Mouse (Mus musculus) heart, adult 2 months (tissue): ENCODE measurements around the gene Irak3. TPM values are rescaled to one million over a fixed set of nuclear protein-coding genes. Genes with fewer than 3 reads are reported as not detected.

Source experiments
- DNase-seq, 2 experiments: peaks; one replicate each; pipeline ENCODE4 v3.0.0; 2021
- H3K27ac ChIP-seq: fragments of 200-600 bp; 2 replicates; pipeline ENCODE4 v1.8.1; 2022
- H3K27me3 ChIP-seq: fragments of 200-500 bp; 2 replicates; pipeline ENCODE4 v1.6.1; 2012; ENCODE audit warnings: mild to moderate bottlenecking, low read length, inconsistent platforms, mixed read lengths; ENCODE audit not compliant: control insufficient read depth, insufficient read depth
- H3K36me3 ChIP-seq: fragments of 200-500 bp; 2 replicates; pipeline ENCODE4 v1.6.1; 2012; ENCODE audit warnings: low read length, inconsistent platforms; ENCODE audit not compliant: control insufficient read depth, insufficient read depth
- H3K4me1 ChIP-seq: fragments of 200-500 bp; 2 replicates; pipeline ENCODE4 v1.6.1; 2011; ENCODE audit warnings: low read length; ENCODE audit not compliant: control insufficient read depth, insufficient read depth
- H3K4me3 ChIP-seq: fragments of 200-600 bp; 2 replicates; pipeline ENCODE4 v1.8.1; 2022
- H3K79me2 ChIP-seq: fragments of 200-500 bp; replicated peaks from 2 replicates; pipeline ENCODE4 v1.6.1; 2012; ENCODE audit warnings: mild to moderate bottlenecking, inconsistent platforms, low read length, moderate library complexity, mixed read lengths; ENCODE audit not compliant: control insufficient read depth, insufficient read depth
- H3K9ac ChIP-seq: fragments of 200-500 bp; 2 replicates; pipeline ENCODE4 v1.6.1; 2012; ENCODE audit warnings: low read depth, mild to moderate bottlenecking, control low read depth, inconsistent platforms, low read length, mixed read lengths
- CTCF ChIP-seq: fragments of 200-600 bp; IDR thresholded peaks from 2 replicates; pipeline ENCODE4 v1.8.1; 2022; ENCODE audit warnings: antibody characterized with exemption, mild to moderate bottlenecking, moderate library complexity
- EP300 ChIP-seq: fragments of 200-500 bp; IDR thresholded peaks from 2 replicates; pipeline ENCODE4 v1.6.1; 2011; ENCODE audit warnings: low read depth, low read length, control low read depth; ENCODE audit not compliant: insufficient read depth
- POLR2A ChIP-seq: fragments of 200-500 bp; IDR thresholded peaks from 2 replicates; pipeline ENCODE4 v1.6.1; 2011; ENCODE audit warnings: mild to moderate bottlenecking, low read depth, low read length, control low read depth; ENCODE audit not compliant: insufficient read depth
- WGBS: fragments of 180-500 bp; shearing (Covaris S2); methylation state at CpG from one replicate; pipeline ENCODE4 v1.1.7; 2018; 5-methylcytosine and 5-hydroxymethylcytosine counted together
- intact Hi-C: fragments of 180-260 bp; cut with DNase I; formaldehyde crosslinking; loops from one replicate; pipeline ENCODE4 v1.15.1; 2025
- polyA plus RNA-seq: library from polyadenylated mRNA; depleted of rRNA; stranded (reverse); fragments of >200 nt; gene quantifications from 2 replicates; pipeline ENCODE4 v1.2.3, GENCODE M21; 2012
- total RNA-seq, 2 experiments: library from RNA; stranded (reverse); gene quantifications; 2 replicates each; pipeline ENCODE4 v1.2.3; 2021

Irak3 gene
- total and polyA plus RNA-seq, 3 experiments, result 2.6 to 3.7 (median 3.0) TPM

- Histone ChIP-seq H3K4me3 (no peak overlapping the region), H3K27ac (no peak overlapping the region), H3K79me2 (no peaks in the 10 kb centered on the region; the same call in 1 of the 2 replicates), H3K9ac (no peak overlapping the region), H3K36me3 (no peaks in the 10 kb centered on the region), H3K4me1 (peaks cover 6% of the 10 kb centered on the region), H3K27me3 (no peaks in the 10 kb centered on the region)
- TF ChIP-seq EP300 (no peak), POLR2A (no peak), CTCF (no peak)
- no peak for DNase-seq
- WGBS, result 30% methylated on average over 2 of the region's 2 CpGs
- intact Hi-C loops, result no loop called here
Observed at GRCm38 (mm10) chr10:120188513-120188912, 13.4 kb downstream of the Irak3 start.

GRCm38 (mm10) chr10:120183342-120183741, 18.6 kb downstream of the Irak3 start:
- WGBS, result 64% methylated on average over 2 of the region's 2 CpGs
- Histone ChIP-seq H3K4me1 (no peaks in the 10 kb centered on the region), H3K36me3 (no peaks in the 10 kb centered on the region), H3K4me3 (no peak overlapping the region), H3K79me2 (no peaks in the 10 kb centered on the region; the same call in 1 of the 2 replicates), H3K27ac (no peak overlapping the region), H3K9ac (no peak overlapping the region), H3K27me3 (no peaks in the 10 kb centered on the region)
- intact Hi-C loops, result loop anchor here (1.0 kb wide), 1 partner anchor 19 kb away; the partner anchor contains the start of gene Irak3
- no peak for DNase-seq
- TF ChIP-seq CTCF (no peak), EP300 (no peak), POLR2A (no peak)

GRCm38 (mm10) chr10:120182887-120183286, 19.0 kb downstream of the Irak3 start:
- intact Hi-C loops, result loop anchor here (1.0 kb wide), 1 partner anchor 19 kb away; the partner anchor contains the start of gene Irak3
- no peak overlapping the region for H3K9ac ChIP-seq
- no peaks in the 10 kb centered on the region; the same call in 1 of the 2 replicates for H3K79me2 ChIP-seq
- no peak for DNase-seq
- whole genome bisulfite sequencing, result 88% methylated on average over 1 of the region's 1 CpGs
- TF ChIP-seq EP300 (no peak), CTCF (peak; percentile 56)
- no peaks in the 10 kb centered on the region for H3K4me1 ChIP-seq
- H3K36me3 ChIP-seq, result no peaks in the 10 kb centered on the region
- H3K27me3 ChIP-seq, result no peaks in the 10 kb centered on the region
- no peak overlapping the region for H3K27ac ChIP-seq
- H3K4me3 ChIP-seq, result no peak overlapping the region

GRCm38 (mm10) chr10:120174192-120174705, 27.7 kb downstream of the Irak3 start:
- Histone ChIP-seq H3K27me3 (no peaks in the 10 kb centered on the region), H3K36me3 (no peaks in the 10 kb centered on the region), H3K9ac (no peak overlapping the region), H3K4me1 (no peaks in the 10 kb centered on the region), H3K27ac (no peak overlapping the region), H3K4me3 (no peak overlapping the region), H3K79me2 (no peaks in the 10 kb centered on the region)
- 85% methylated on average over 15 of the region's 15 CpGs for WGBS
- DNase-seq, result no peak
- intact Hi-C loops, result no loop called here
- no peak for TF ChIP-seq EP300
- TF ChIP-seq CTCF, result no peak
- TF ChIP-seq POLR2A, result no peak

- Histone ChIP-seq H3K4me1 (no peaks in the 10 kb centered on the region), H3K27ac (no peak overlapping the region), H3K4me3 (no peak overlapping the region), H3K36me3 (no peaks in the 10 kb centered on the region), H3K79me2 (no peaks in the 10 kb centered on the region), H3K27me3 (no peaks in the 10 kb centered on the region), H3K9ac (no peak overlapping the region)
- intact Hi-C loops, result no loop called here
- DNase-seq, result no peak
- TF ChIP-seq POLR2A, result no peak
- no peak for TF ChIP-seq EP300
- no peak for TF ChIP-seq CTCF
- WGBS, result 61% methylated on average over 5 of the region's 5 CpGs
Observed at GRCm38 (mm10) chr10:120171340-120171739, 30.6 kb downstream of the Irak3 start.

- Histone ChIP-seq H3K4me3 (no peak overlapping the region), H3K79me2 (no peaks in the 10 kb centered on the region), H3K36me3 (no peaks in the 10 kb centered on the region), H3K4me1 (no peaks in the 10 kb centered on the region), H3K9ac (no peak overlapping the region), H3K27me3 (no peaks in the 10 kb centered on the region), H3K27ac (no peak overlapping the region)
- DNase-seq, result no peak
- WGBS, result 78% methylated on average over 4 of the region's 4 CpGs
- no peak for TF ChIP-seq EP300
- no peak for TF ChIP-seq CTCF
- intact Hi-C loops, result no loop called here
Observed at GRCm38 (mm10) chr10:120170277-120170676, 31.7 kb downstream of the Irak3 start.
